Mouse (Mus musculus) ES-E14 (cell line): ENCODE data around the gene Zfp445.

ENCODE experiments used
- HCFC1 ChIP-seq: IDR thresholded peaks from 2 replicates; pipeline ENCODE4 v1.6.1; 2012; ENCODE audit warnings: low read length, inconsistent platforms, borderline replicate concordance; ENCODE audit not compliant: insufficient read depth
- MAFK ChIP-seq: IDR thresholded peaks from 2 replicates; pipeline ENCODE4 v1.6.1; 2014; ENCODE audit warnings: mild to moderate bottlenecking, low read depth, low read length, inconsistent platforms; ENCODE audit not compliant: insufficient read depth
- ZC3H11A ChIP-seq: IDR thresholded peaks from 2 replicates; pipeline ENCODE4 v1.6.1; 2012; ENCODE audit warnings: low read depth, mild to moderate bottlenecking, inconsistent platforms, low read length, borderline replicate concordance
- ZNF384 ChIP-seq: IDR thresholded peaks from 2 replicates; pipeline ENCODE4 v1.6.1; 2012; ENCODE audit warnings: low read depth, low read length, inconsistent platforms

DNA sequence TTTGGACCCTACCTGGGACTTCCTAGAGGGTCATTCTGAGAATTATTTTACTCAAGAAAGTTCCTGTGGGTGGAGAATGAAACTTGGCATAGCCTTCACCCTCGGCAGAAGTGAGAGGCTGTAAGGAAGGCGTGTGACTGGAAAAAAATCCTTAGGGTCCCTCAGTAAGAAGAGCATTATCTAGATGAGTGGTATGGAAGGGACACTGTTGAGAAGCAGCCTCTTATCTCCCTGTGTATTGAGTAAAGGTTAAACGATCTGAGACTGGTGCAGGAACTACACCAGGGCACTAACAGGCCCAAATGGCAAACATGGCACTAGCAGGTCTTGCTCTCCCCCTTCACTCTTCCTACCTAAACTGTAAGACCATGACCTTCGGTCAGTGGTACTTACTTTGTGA lies 386 bp upstream of the Zfp445 start:
- no peak for TF ChIP-seq ZC3H11A
- no peak for TF ChIP-seq MAFK
- TF ChIP-seq HCFC1 = no peak
- TF ChIP-seq ZNF384 = no peak
